Mouse (Mus musculus): ENCODE measurements around the gene 1700013H16Rik.

DNA sequence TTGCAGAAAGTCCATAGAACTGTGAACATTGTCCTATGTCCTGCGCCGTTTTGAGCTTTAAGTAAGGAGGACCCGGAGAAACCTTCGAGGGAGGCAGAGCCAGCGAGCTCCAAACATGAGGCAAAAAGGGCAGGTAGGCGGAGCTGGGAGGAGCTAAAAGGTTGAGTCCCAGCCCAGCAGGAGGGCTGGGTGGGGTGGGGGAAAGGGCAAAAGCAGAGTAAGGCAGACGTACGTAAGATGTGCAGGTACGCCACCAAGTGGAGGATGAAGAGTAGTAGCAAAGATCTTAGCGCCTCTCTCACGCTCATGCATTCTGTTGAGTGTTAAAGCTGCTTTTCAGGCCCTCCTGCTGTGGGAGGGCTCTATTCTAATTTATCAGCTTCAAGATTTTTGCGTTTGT, 18.6 kb upstream of the 1700013H16Rik start, which contains the start of gene Zfp36l3:
- TF ChIP-seq POLR2A (IDR thresholded peaks at IDR 0.05; ENCODE audit: borderline replicate concordance, extremely low read depth, insufficient read depth, insufficient read length, poor library complexity, severe bottlenecking) (no peak), CTCF (IDR thresholded peaks at IDR 0.05; ENCODE audit: borderline replicate concordance, extremely low read depth, insufficient read depth, insufficient read length) (no peak)

Data from brain, embryonic 14.5 days (tissue).